Mouse (Mus musculus) lung, adult 2 months (tissue): ENCODE data around the gene Tppp.

Source experiments
- CTCF ChIP-seq: fragments of 200-500 bp; IDR thresholded peaks from 2 replicates; pipeline ENCODE4 v1.5.1; 2011; ENCODE audit warnings: mild to moderate bottlenecking, low read length, control low read depth; ENCODE audit not compliant: insufficient read depth
- POLR2A ChIP-seq: fragments of 200-500 bp; IDR thresholded peaks from 2 replicates; pipeline ENCODE4 v1.6.1; 2011; ENCODE audit warnings: low read depth, mild to moderate bottlenecking, control low read depth, low read length, borderline replicate concordance; ENCODE audit errors: extremely low read depth

GRCm38 (mm10) chr13:73996456-73996855, 12.8 kb upstream of the Tppp start:
- no peak for TF ChIP-seq POLR2A
- no peak for TF ChIP-seq CTCF
